Mouse (Mus musculus) CD8-positive naive resting alpha-beta T cell, adult 2 months (primary cell): ENCODE results near the gene Arvcf.

Source experiments
- DNase-seq, 2 experiments: peaks; one replicate each; pipeline ENCODE4 v3.0.0; 2022; ENCODE audit warnings: low read depth in 2 of 2, low spot score in 2 of 2

Gene Arvcf

DNA sequence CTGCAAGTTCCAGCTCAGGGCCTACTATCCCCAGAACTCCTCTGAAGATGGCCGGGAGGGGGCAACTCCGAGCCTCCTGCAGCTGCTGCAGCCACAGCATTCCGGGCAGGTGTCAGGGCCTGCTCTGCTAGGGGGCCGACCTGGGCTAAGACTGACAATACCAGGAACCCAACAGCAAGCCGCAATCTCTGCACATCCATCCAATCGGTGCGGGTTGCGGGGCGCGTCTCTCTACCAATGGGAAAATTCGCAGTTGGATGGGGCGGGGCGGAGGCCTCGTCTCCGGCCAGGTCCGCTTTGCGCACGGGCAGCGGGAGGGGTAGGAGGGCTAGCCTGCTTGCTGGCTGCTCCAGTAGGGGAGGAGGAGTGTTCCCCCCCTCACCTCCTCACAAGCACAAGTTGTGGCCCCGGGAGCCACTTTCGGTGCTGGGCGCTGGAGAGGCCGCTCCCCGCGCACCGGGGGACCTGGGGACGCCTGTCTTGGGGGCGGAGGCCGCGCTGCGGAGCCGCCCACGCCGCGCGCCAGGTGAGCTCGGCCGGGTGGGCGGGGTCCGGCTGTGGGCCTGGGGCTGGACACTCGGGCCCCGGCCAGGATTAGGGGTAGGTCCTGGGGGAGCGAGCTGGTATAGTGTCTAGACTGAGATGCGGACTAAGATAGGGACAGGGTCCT lies at the start of gene Arvcf, which contains the start of gene Tango2:
TSS of gene Arvcf (plus strand) at position 252 of the 670 bp plus-strand sequence.
TSS of gene Tango2 (minus strand) at position 173 of the 670 bp plus-strand sequence.
- no peak for DNase-seq

DNA sequence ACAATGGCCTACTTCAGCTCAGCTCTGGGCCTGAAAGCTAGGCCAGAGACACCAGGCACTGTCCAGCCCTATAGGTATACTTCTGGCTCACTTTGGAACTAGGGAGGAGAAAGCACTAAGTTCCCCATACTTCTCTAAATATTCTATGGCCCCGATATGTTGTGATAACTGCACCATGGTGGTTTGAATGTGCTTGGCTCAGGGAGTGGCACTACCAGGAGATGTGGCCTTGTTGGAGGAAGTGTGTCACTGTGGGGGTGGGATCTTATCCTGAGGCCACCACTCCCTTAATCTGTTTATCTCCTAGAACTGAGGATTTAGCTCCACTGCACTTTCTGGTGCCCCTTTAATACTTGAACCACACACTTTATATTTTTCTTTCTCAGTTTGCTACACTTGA lies 39.8 kb upstream of the Arvcf start:
- no peak for DNase-seq

GRCm38 (mm10) chr16:18318992-18319391 lies 29.0 kb upstream of the Arvcf start:
- no peak for DNase-seq

GRCm38 (mm10) chr16:18321443-18321842 lies 26.5 kb upstream of the Arvcf start:
- no peak for DNase-seq

DNA sequence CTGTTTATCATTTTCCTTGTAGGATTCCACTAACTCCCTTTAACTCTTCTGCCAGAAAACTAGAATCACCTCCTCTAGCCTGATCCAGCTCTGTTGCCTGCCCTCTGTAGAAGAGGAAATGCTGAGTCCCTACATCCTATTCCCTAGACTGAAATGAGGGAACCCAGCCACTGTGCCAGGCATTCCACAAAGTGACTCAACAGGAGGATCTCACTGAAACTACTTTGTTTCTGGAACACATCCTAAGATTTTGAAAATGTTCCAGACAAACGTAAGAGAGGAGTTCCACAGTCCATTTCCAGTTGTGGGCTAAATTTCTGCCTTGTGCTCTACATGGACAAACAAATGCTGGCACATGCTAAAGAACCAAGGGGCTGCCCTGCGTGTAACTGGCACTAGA lies 24.5 kb upstream of the Arvcf start:
- DNase-seq = no peak

DNA sequence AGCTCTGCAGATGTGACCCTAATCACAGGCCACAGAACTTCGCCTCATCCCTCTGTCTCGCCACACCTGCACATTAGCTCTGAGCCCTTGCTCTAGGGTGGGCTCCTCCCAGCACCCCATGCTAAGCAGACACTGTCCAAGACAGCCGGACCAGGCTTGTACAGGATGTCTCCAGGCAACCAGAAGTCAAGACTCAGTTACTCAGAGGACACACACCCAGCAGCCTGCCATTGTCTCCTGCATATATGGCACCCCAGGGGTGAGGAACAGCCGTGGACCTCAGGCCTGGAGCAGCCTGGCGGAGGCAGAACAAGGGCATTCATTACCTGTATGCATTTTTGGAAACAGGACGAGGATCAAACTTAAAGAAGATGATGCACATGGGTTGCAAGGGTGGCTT lies 24.0 kb upstream of the Arvcf start:
- DNase-seq = no peak

- no peak for DNase-seq
Observed at GRCm38 (mm10) chr16:18325741-18326140, 22.2 kb upstream of the Arvcf start.

GRCm38 (mm10) chr16:18327936-18328335 lies 20.0 kb upstream of the Arvcf start:
- DNase-seq = no peak

DNA sequence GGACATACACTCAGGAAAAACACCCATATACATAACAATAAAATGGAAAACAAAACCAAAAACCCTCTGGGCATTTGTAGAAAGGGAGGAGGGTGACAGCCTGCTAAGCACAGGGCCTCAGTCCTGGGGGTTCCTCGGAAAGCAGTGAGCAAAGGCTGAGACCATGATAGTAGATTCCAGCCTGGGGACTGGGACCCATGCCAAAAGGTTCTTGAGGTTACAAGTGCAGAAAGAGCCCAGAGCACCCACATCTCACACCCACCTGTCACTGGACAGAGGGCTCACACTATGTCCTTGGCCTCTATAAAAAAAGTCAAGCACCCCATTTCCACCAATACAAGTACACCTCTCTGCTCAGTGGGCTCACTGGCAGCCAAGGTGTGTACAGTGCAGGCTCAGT lies 19.5 kb upstream of the Arvcf start:
- DNase-seq = no peak

DNA sequence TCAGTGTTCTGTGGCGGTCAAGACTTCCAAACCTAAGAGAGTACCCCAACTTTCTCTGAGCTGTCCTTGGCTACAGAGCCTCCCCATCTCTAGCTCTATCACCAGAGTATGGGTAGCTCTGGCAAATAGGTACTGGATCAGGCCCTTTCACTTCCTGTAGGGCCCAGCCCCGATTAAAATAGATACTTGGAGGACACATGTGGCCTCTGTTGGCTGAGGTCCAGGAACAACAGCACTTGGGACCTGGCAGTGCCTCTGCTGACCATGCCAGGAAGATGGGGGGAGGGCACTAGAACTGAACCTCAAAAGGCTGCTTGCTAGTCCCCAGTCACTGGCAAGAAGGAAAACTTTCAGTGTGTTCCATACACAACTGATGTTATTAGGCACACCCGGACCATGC lies 14.0 kb upstream of the Arvcf start:
- DNase-seq = no peak

GRCm38 (mm10) chr16:18335981-18336380 lies 12.0 kb upstream of the Arvcf start:
- DNase-seq = no peak

GRCm38 (mm10) chr16:18337261-18337660 lies 10.7 kb upstream of the Arvcf start:
- no peak for DNase-seq

GRCm38 (mm10) chr16:18339866-18340265 lies 8.1 kb upstream of the Arvcf start:
- no peak for DNase-seq

DNA sequence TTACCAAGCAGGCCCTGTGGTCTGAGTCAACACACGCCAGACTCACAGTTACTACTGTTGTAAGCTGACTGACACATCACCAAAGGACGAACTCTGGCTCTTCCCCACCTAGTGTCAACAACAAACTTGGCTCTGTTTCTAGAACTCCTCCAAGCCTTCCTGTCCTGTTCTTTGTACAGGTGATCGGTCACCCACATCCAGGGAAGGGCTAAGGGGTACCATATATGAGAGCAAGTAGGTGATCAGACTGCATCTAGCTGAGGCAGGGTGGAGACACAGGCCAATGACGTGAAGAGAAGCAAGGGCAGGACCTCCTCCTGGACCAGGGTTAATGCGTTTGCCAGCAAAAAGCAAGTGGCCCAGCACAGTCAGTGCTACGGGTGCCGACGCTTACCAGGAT lies 6.4 kb upstream of the Arvcf start:
- no peak for DNase-seq

- DNase-seq = no peak
Observed at GRCm38 (mm10) chr16:18342076-18342475, 5.9 kb upstream of the Arvcf start.

DNA sequence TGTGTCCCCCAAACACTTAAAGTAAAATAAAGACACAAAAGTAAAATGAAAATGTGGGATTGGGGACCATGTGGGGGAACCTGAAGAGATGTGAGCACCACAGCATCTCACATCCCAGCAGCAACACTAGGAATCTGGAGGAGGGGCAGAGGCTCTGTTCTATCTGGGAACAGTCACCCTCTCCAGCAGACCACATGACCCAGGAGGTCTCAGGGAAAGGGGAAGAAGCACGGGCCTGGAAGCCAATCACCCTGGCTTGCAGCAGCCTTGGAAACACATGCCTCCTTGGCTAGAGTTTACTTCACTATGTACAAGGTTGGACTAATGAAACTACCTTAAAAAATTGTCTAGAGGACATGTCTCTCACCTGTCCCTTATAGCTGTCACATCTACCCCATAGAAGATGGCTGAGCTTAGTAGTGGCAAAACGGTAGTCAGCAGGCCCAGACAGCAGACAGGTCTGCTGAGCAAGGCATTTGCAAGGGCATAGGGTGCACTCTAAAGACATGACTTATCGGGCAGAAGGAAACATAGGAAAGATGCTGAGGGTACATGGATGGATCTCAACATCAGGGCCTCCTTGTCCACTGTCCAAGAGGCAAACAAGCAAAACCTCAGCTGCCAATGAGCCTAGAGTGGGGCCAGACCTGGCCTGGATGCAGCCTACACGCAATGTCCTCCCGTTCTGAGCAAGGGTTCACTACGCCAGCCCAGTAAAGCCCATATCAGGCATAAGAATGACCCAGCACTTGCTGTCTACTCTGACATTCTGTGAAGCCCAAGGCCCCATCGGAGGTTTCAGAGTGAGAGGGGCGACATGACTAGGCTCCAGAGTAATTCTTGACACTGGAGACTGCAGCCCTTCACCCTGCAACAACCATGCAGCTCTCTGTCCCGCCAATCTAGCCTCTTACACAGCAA lies 5.1 kb upstream of the Arvcf start:
- peak in 1 of 2 experiments; percentile 11 for DNase-seq

DNA sequence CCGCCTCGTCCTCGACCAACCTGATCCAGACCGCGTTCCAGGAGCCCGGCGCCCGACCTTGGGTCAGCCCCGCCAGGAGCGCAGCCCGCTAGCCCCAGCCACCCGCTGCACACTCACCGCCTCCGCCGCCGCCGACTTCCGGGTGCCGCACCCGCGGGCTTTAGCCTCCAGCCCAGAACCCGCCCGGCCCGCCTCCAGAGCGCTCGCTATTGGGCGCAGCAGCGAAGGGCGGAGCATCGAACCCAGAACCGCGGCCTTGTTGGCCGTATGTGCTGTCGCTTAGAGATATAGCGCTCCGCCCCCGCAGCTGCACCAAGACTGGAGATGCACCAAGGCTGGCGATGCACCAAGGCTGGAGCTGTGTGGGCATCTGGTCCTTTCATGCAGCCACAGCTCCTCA lies 4.2 kb upstream of the Arvcf start:
- peak; percentile 87 to 90 for DNase-seq

DNA sequence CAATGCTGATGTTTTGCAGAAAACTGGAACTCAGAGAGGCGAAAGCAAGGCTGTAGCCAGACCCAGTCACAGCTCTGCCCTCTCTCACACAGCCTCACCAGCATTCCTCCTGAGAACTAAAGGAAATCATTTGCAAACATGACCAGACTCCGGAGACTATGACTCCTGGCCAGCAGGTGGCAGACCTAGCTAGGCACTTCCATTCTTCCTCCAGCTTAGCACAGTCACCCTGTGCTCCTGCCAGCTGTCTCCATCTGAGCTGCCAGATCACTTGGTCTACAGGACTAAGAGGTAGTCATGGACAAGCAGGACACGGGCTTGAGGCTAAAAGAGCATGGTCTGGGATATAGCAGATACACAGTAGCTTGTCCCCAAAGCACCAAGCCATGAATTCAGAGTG lies 2.7 kb upstream of the Arvcf start:
- peak; percentile 60 to 75 for DNase-seq

- DNase-seq = no peak
Observed at GRCm38 (mm10) chr16:18348601-18349175, 706 bp downstream of the Arvcf start.

DNA sequence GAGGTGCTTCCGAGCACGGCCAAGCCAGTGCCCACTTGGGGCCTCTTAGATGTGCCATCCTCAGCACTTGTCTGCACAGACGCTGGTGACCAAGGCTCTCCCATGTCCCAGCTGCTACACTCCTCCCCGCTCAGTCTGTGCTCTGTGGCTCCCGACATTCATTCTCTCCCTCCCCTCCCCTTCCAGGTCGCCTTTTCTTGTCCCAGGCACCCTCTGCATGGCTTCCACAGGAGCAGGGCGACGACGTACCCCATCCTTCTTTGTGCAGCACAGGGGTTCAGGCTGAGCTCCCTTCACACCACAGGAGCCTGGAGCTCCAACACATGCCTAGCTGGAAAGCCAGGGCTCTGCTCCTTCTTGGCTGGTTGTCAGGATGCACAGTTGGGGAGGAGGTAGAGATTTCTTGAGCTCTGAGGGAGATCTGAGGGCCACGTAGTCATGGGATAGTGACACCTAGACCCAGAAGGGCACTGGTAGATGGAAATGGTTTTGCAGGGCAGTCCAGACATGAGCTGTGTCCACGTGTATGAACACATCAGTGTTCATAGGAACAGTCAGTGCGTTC lies 1.9 kb downstream of the Arvcf start:
- no peak for DNase-seq

- no peak for DNase-seq
Observed at GRCm38 (mm10) chr16:18351313-18352055, 3.5 kb downstream of the Arvcf start.
